Mouse (Mus musculus): ENCODE data around the gene Prkcg.

The Prkcg gene

GRCm38 (mm10) chr7:3317704-3318103, 28.7 kb downstream of the Prkcg start:
- in situ Hi-C loops (cut with MboI) = no loop called here

- in situ Hi-C loops (cut with MboI) = no loop called here
Observed at GRCm38 (mm10) chr7:3320856-3321255, 31.9 kb downstream of the Prkcg start.

GRCm38 (mm10) chr7:3323826-3324225, 34.8 kb downstream of the Prkcg start:
- in situ Hi-C loops (cut with MboI) = no loop called here

- in situ Hi-C loops (cut with MboI) = no loop called here
Observed at GRCm38 (mm10) chr7:3327961-3328360, 39.0 kb downstream of the Prkcg start.

- in situ Hi-C loops (cut with MboI) = no loop called here
Observed at GRCm38 (mm10) chr7:3329776-3330546, 41.0 kb downstream of the Prkcg start.

GRCm38 (mm10) chr7:3331171-3331570, 42.2 kb downstream of the Prkcg start:
- in situ Hi-C loops (cut with MboI) = no loop called here

- in situ Hi-C loops (cut with MboI) = no loop called here
Observed at GRCm38 (mm10) chr7:3331581-3332223, 42.7 kb downstream of the Prkcg start.

GRCm38 (mm10) chr7:3332224-3332615, 43.2 kb downstream of the Prkcg start:
- in situ Hi-C loops (cut with MboI) = no loop called here

GRCm38 (mm10) chr7:3332619-3333521, 43.9 kb downstream of the Prkcg start, which contains the start of gene Cacng7:
Gene Cacng7, plus strand, starts transcription at chr7:3332955.
- in situ Hi-C loops (cut with MboI) = no loop called here

- in situ Hi-C loops (cut with MboI) = no loop called here
Observed at GRCm38 (mm10) chr7:3333542-3333941, 44.6 kb downstream of the Prkcg start.

- in situ Hi-C loops (cut with MboI) = no loop called here
Observed at GRCm38 (mm10) chr7:3336412-3336811, 47.4 kb downstream of the Prkcg start.

GRCm38 (mm10) chr7:3338286-3338935, 49.4 kb downstream of the Prkcg start:
- in situ Hi-C loops (cut with MboI) = no loop called here

- in situ Hi-C loops (cut with MboI) = no loop called here
Observed at GRCm38 (mm10) chr7:3339010-3339409, 50.0 kb downstream of the Prkcg start.

GRCm38 (mm10) chr7:3343861-3344260, 54.9 kb downstream of the Prkcg start:
- in situ Hi-C loops (cut with MboI) = no loop called here

- in situ Hi-C loops (cut with MboI) = no loop called here
Observed at GRCm38 (mm10) chr7:3345301-3345700, 56.3 kb downstream of the Prkcg start.

GRCm38 (mm10) chr7:3347366-3348287, 58.6 kb downstream of the Prkcg start:
- in situ Hi-C loops (cut with MboI) = no loop called here

GRCm38 (mm10) chr7:3348326-3348725, 59.3 kb downstream of the Prkcg start:
- in situ Hi-C loops (cut with MboI) = no loop called here

- in situ Hi-C loops (cut with MboI) = no loop called here
Observed at GRCm38 (mm10) chr7:3349775-3350174, 60.8 kb downstream of the Prkcg start.

GRCm38 (mm10) chr7:3351536-3351935, 62.6 kb downstream of the Prkcg start:
- in situ Hi-C loops (cut with MboI) = no loop called here

GRCm38 (mm10) chr7:3354850-3355249, 65.9 kb downstream of the Prkcg start:
- in situ Hi-C loops (cut with MboI) = no loop called here

GRCm38 (mm10) chr7:3360678-3361077, 71.7 kb downstream of the Prkcg start:
- in situ Hi-C loops (cut with MboI) = no loop called here

Measured in mature B cell (primary cell).